Mouse (Mus musculus): ENCODE measurements around the gene Ing5.
"Not testable (repeated sequence)": the region's sequence is repeated elsewhere in the genome, so short reads cannot be mapped to it uniquely, and the experiment has no call there.

DNA sequence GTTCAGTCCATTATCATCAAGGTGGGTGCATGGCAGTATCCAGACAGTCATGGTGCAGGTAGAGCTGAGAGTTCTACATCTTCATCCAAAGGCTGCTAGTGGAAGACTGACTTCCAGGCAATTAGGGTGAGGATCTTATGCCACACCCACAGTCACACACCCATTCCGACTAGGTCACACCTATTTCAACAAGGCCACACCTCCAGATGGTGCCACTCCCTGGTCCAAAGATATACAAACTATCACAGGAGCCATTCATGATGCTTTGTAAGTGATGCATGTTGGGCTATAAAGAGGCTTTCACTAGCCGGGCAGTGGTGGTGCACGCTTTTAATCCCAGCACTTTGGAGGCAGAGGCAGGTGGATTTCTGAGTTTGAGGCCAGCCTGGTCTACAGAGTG is 40.2 kb upstream of the Ing5 start:
- TF ChIP-seq POLR2A (IDR thresholded peaks at IDR 0.05; ENCODE audit: low read depth, low read length); CTCF (conservative IDR thresholded peaks at IDR 0.05; ENCODE audit: insufficient read depth, insufficient read length, low read depth, low read length): not testable (repeated sequence)

Measured in kidney, adult 2 months (tissue).